Mouse (Mus musculus): ENCODE measurements around the gene Acsl1.
"Not testable (repeated sequence)": the region's sequence is repeated elsewhere in the genome, so short reads cannot be mapped to it uniquely, and the experiment has no call there.

Gene Acsl1

DNA sequence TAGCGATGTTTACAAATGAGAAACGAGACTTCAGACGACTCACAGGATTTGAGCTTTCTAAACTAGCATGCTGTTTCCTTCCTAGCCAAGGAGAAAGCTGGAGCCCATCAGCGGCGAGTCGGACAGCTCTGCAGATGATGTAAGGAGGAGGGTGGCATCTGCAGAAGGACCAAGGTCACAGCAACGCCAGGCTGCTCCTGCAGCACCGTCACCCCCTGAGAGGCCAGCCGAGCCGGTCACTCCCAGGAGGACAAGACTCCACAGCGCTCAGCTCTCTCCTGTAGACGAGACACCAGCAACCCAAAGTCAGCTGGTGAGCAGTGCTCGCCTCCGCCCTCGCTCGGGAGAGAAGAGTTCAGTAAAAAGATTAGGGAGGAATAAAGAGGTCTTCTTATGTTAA lies 91.5 kb downstream of the Acsl1 start:
- no peak for DNase-seq (ENCODE audit: low spot score)

DNA sequence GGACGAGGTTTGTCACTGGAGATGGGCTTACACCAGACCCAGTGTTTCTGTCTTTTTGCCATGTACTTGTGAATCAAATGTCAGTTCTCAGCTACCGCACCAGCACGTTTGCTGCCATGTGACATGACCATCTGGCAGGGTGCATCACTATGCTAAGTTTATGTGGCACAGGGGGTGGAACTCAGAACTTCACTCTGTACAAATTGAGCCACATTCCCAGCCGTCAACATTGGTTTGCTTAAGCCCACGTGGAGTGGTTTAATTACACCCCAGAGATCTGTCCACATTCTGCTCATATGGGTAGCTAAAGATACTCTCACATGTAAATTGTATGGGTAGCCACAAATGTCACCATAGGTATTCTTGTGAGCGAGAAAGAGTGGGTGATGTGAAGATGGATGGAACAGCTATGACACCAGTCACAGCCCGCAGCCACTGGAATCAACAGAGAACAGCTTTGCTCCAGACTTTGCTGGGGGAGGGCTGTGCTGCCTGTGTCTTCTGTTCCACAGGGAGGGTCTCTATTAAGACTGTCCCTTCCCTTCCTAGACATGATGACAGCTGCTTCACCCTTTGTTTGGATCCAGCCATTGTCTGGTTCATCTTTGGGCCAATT lies 96.2 kb downstream of the Acsl1 start:
- peak; percentile 29 for DNase-seq (ENCODE audit: low spot score)

DNA sequence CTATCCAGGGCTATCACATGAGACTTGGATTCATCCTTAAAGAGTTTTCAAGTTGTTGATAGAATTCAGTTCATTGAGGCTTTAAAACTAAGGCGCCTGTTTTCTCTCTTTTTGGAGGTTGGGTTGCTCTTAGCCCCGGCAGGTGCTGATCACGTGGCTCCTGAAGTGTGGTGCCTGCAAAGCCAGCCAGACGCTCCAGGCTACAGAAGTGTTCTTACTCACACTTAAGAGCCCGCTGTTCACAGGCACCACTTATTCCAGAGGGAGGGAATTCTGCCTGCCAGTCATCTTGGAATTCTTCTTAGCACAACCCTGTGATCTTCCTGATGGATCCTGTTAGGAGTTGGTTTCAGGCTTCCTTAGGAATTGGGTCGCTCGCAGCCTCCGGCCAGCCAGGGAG lies 97.1 kb downstream of the Acsl1 start:
- DNase-seq (ENCODE audit: low spot score), result no peak

DNA sequence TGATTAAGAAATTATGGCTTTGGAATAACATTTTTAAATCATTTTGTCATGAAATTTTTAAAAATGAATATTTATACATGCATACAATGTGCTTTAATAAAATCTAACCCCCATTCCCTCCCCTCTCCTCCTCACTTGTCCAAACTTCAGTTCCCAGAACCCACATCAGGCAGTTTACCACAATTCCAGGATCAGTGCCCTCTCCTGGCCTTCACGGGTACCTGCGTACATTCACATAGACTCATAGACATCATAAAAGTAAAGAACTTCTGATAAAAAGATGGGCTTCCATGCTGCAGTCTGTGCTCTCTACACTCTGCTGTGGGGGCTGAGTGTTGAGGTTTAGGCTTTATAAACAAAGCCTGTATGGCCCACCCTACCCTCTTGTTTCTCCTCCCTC lies 98.1 kb downstream of the Acsl1 start:
- peak; percentile 36 for DNase-seq (ENCODE audit: low spot score)

DNA sequence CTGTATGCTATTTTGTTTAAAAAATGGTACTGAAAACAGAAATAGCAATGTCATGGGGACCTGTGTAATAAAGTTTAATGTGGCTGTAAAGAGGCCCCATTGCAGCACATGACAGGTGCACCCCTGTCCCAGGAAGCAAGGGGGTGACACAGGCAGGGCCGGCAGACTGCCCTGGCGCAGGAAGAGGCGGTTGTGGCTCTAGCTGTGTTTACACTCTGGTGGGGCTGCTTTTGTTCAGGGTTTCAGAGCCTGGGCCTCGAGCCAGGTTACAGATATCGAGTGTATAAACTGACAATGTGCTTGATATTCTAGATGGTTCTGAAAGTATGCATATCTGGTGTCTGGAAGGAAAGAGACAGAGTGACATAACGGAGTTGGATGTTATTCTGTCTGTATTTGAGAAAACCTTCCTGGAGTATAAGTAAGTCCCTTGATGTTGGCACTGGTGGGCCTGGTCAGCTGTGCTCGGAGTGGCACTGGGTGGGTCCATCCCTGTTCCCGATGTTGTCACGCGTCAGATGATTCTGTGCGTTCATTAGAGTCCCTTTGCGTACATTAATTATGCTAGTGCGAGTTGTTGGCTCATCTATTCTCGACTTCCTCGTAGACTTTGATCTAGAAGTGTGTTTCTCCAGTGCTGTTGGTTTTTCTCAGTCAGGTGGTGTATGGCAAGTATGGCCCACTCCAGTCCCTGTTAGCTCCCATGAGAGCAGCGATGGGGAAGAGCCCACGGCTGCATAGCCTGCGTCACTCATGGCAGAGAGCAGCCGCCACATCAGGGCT lies 99.0 kb downstream of the Acsl1 start:
- DNase-seq (ENCODE audit: low spot score), result no peak

DNA sequence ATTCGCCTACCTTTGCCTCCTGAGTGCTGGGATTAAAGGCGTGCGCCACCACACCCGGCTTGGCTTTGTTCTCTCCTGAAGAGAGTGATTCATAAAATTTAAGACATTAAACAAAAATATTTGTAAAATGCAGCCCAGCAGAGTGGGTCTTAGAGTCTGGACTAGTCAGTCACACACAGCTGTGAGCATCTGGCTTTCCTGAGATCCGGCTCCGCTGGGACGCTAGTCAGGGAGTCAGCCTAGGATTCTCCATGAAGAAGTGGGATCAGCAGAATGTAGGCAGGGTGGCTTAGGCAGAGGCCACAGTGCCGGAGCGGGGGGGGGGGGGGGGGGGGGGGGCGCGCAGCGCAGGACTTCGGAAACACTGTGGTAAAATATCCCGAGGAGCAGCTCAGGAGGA lies 99.8 kb downstream of the Acsl1 start:
- DNase-seq (ENCODE audit: low spot score), result no peak

DNA sequence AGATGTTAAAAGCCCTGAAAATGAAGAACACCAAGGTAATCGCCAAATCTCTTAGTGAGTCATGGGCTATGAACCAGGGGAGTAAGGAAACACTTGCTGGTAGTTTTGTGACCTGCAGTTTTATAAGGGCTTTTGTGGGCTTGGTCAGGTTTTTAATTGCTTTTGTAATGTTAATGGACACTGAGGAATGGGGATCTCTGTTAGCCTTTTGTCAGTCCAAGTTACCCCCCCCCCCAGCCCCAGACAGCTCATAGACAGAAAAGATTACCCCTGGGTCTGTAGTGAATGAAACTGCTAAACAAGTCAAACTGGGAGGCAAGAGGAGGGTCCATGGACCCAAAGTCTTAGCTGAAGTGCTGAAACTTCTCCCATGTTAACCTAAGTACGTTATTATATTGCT lies 102.6 kb downstream of the Acsl1 start:
- no peak for DNase-seq (ENCODE audit: low spot score)

DNA sequence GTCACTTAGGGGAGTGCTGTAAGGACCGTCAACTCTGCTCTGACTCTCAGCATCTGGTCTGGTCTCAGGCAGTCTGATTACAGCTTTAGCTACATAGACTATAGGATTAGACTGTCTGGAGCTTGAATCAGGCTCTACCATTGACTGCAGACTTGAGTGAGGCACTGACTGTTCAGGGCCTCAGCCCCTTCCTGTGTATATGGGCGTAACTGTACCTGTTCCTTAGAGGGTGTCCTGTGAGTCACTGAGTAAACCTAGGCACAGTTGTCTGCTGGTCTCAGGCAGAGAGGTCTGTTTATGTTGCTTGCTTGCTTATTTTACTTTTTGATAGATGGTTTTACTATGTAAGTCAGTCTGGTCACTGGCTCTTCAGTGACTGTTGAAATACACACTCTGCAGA lies 103.1 kb downstream of the Acsl1 start:
- no peak for DNase-seq (ENCODE audit: low spot score)

DNA sequence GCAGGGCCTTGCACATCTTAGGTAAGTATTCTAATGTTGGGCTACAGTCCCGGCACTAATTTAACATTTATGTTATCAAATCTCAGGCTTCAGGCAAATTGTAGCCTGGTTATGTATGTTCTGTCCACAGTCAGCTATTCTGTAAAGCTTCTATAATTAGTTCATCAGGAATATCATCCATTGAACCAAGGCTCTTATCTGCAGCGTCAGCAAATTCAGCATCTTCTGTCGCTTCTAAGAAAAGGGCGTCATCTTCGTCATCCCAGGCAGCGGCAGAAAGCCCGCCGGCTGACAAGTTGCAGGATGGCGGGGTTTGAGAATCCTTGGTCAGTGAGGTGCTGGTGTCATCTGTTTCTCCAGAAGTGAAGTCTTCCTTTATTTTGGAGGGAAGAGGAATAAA lies 108.0 kb downstream of the Acsl1 start:
- no peak for DNase-seq (ENCODE audit: low spot score)

DNA sequence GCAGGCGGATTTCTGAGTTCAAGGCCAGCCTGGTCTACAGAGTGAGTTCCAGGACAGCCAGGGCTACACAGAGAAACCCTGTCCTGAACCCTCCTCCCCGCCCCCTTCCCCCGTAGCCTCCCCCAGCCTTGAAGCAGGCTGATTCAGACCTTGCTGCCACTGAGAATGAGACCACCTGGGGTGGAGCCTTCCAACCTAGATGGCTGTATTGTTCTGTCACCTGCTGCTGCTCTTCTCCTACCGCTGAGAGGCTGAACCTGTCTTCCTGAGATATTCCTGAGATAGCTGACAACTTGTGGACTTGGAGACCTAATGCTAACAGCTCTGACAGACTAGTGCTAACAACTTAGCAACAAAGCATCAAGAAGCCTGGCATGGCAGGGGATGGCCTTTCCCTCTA lies 113.5 kb downstream of the Acsl1 start:
- not testable (repeated sequence) for DNase-seq (ENCODE audit: low spot score)

DNA sequence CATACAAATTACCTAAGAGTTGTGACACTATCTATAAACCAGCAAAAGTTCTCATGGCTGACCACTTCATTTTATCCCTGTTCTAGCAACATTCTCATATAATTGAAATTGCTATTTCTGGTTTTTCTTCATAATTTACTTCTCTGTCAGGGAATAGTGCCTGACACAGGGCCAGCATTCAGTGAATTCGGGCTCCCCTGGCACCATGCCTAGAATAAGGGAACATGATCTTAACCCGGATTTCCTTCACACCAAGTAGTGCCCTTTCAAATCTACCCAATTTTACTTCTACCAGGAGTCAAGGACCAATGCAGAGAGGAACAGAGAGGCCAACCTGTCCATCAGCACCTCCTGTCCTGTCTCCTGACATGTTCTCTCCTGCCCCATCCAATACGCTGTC lies 114.7 kb downstream of the Acsl1 start:
- no peak for DNase-seq (ENCODE audit: low spot score)

Measured in retina, embryonic 14.5 days (tissue).